Mouse (Mus musculus) bone marrow, adult 2 months (tissue): Measurements from ENCODE around the gene Gramd1b. TPM values are rescaled to one million over a fixed set of nuclear protein-coding genes. Genes with fewer than 3 reads are reported as not detected.
"Not testable (repeated sequence)": the region's sequence is repeated elsewhere in the genome, so short reads cannot be mapped to it uniquely, and the experiment has no call there.

Source experiments
- H3K27ac ChIP-seq: fragments of 200-500 bp; 2 replicates; pipeline ENCODE4 v1.5.1; 2012; ENCODE audit warnings: low read depth, mild to moderate bottlenecking, control low read depth, inconsistent platforms, low read length; ENCODE audit not compliant: control insufficient read depth, poor library complexity, insufficient read depth
- H3K4me1 ChIP-seq: fragments of 200-500 bp; 2 replicates; pipeline ENCODE4 v1.6.1; 2011; ENCODE audit warnings: low read length; ENCODE audit not compliant: control insufficient read depth, insufficient read depth
- H3K4me3 ChIP-seq: fragments of 200-500 bp; replicated peaks from 2 replicates; pipeline ENCODE3; 2011; ENCODE audit warnings: mild to moderate bottlenecking, low read depth, low read length, control low read depth; ENCODE audit not compliant: control insufficient read depth
- CTCF ChIP-seq: fragments of 200-500 bp; IDR thresholded peaks from 2 replicates; pipeline ENCODE4 v1.5.1; 2011; ENCODE audit warnings: low read length, control low read depth; ENCODE audit not compliant: control insufficient read depth, insufficient read depth
- POLR2A ChIP-seq: fragments of 200-500 bp; IDR thresholded peaks from 2 replicates; pipeline ENCODE4 v1.6.1; 2011; ENCODE audit warnings: low read depth, mild to moderate bottlenecking, control low read depth, low read length, borderline replicate concordance; ENCODE audit not compliant: control insufficient read depth
- WGBS: fragments of 180-500 bp; shearing (Covaris S2); methylation state at CpG from one replicate; pipeline ENCODE4 v1.1.7; 2018; 5-methylcytosine and 5-hydroxymethylcytosine counted together
- polyA plus RNA-seq: library from polyadenylated mRNA; stranded (reverse); fragments of >200 nt; gene quantifications from 2 replicates; pipeline ENCODE4 v1.2.4, GENCODE M21; 2011; ENCODE audit warnings: low replicate concordance; ENCODE audit not compliant: missing spikeins, insufficient read depth, insufficient read length

Gramd1b gene
- polyA plus RNA-seq, 1 experiment: 15.8 TPM

GRCm38 (mm10) chr9:40506576-40506975, 24.6 kb downstream of the Gramd1b start:
- TF ChIP-seq POLR2A (no peak), CTCF (no peak)
- no peak overlapping the region for H3K27ac ChIP-seq
- no peak overlapping the region for H3K4me3 ChIP-seq
- no peaks in the 10 kb centered on the region for H3K4me1 ChIP-seq
- 33% methylated on average over 3 of the region's 3 CpGs for WGBS

GRCm38 (mm10) chr9:40505471-40506312, 25.5 kb downstream of the Gramd1b start:
- 58% methylated on average over 11 of the region's 11 CpGs for WGBS
- Histone ChIP-seq H3K4me3 (no peak overlapping the region), H3K4me1 (no peaks in the 10 kb centered on the region), H3K27ac (no peak overlapping the region)
- TF ChIP-seq CTCF (no peak), POLR2A (no peak)

- H3K4me3 ChIP-seq: no peak overlapping the region
- no peak overlapping the region for H3K27ac ChIP-seq
- 63% methylated on average over 5 of the region's 5 CpGs for WGBS
- TF ChIP-seq POLR2A (no peak), CTCF (no peak)
- H3K4me1 ChIP-seq: no peaks in the 10 kb centered on the region
These were observed 26.3 kb downstream of the Gramd1b start for GRCm38 (mm10) chr9:40504886-40505285.

GRCm38 (mm10) chr9:40500691-40501090, 30.5 kb downstream of the Gramd1b start:
- Histone ChIP-seq H3K4me3 (no peak overlapping the region), H3K27ac (no peak overlapping the region), H3K4me1 (no peaks in the 10 kb centered on the region)
- no peak for TF ChIP-seq CTCF
- TF ChIP-seq POLR2A: no peak

GRCm38 (mm10) chr9:40482351-40483084, 48.7 kb downstream of the Gramd1b start:
- not testable (repeated sequence) for H3K4me1 ChIP-seq, H3K4me3 ChIP-seq, H3K27ac ChIP-seq
- WGBS: 36% methylated on average over 7 of the region's 7 CpGs

- TF ChIP-seq POLR2A (no peak), CTCF (no peak)
- WGBS: 70% methylated on average over 3 of the region's 3 CpGs
These were observed 49.9 kb downstream of the Gramd1b start for GRCm38 (mm10) chr9:40481271-40481670.

GRCm38 (mm10) chr9:40479333-40479732, 51.9 kb downstream of the Gramd1b start:
- H3K4me3 ChIP-seq: no peak overlapping the region
- TF ChIP-seq POLR2A (no peak), CTCF (peak; percentile 90)
- WGBS: 28% methylated on average over 4 of the region's 4 CpGs
- no peak overlapping the region for H3K27ac ChIP-seq
- H3K4me1 ChIP-seq: no peaks in the 10 kb centered on the region

More at GRCm38 (mm10) chr9:40481271-40481670, 49.9 kb downstream of the Gramd1b start:
- H3K4me1 ChIP-seq: no peaks in the 10 kb centered on the region
- H3K4me3 ChIP-seq: no peak overlapping the region
- no peak overlapping the region for H3K27ac ChIP-seq

- WGBS: 73% methylated on average over 9 of the region's 9 CpGs
- no peak for TF ChIP-seq POLR2A
- no peak for TF ChIP-seq CTCF
- H3K4me1 ChIP-seq: no peaks in the 10 kb centered on the region
- H3K4me3 ChIP-seq: no peak overlapping the region
- no peak overlapping the region for H3K27ac ChIP-seq
These were observed 52.9 kb downstream of the Gramd1b start for GRCm38 (mm10) chr9:40478146-40478900.
